In genomic region chr15:18820226-18820625, GRCm38 (mm10) we compare ENCODE assay signal across 12 mouse cellular contexts. TPM values are rescaled to one million over a fixed set of nuclear protein-coding genes. Genes with fewer than 3 reads are reported as not detected.
DNase-seq lines count a peak whose midpoint lies in the region; ATAC-seq and TF ChIP-seq lines count a peak whose summit lies in the region.
"Had no signal": no experiment of that assay in that cellular context is flagged by ENCODE, and none has a peak within 500 bp of the region (broad histone marks: within the 10 kb centered on the region; RNA-seq: fewer than 3 reads in every experiment).

No protein-coding gene starts in this region.

- no peaks in the 10 kb centered on the region for H3K36me3 ChIP-seq in forebrain, postnatal 0 days (ENCODE audit: insufficient read depth)
- no peaks in the 10 kb centered on the region for H3K36me3 ChIP-seq in midbrain, embryonic 15.5 days (replicated peaks)
- no peaks in the 10 kb centered on the region for H3K36me3 ChIP-seq in thymus, adult 2 months (ENCODE audit: control insufficient read depth, insufficient read depth, low read length)
- H3K36me3 ChIP-seq in liver, postnatal 0 days (replicated peaks; ENCODE audit: insufficient read depth, low read length): no peaks in the 10 kb centered on the region
- H3K36me3 ChIP-seq: heart, embryonic 12.5 days had no signal

- WGBS in forebrain, postnatal 0 days: 5% methylated on average over 3 of the region's 3 CpGs
- WGBS in midbrain, embryonic 15.5 days: 6% methylated on average over 3 of the region's 3 CpGs
- 20% methylated on average over 3 of the region's 3 CpGs for WGBS in thymus, adult 2 months
- 19% methylated on average over 3 of the region's 3 CpGs for WGBS in liver, postnatal 0 days (ENCODE audit: insufficient replicate concordance)

- H3K9me3 ChIP-seq in forebrain, postnatal 0 days (ENCODE audit: low read length): no peaks in the 10 kb centered on the region
- H3K9me3 ChIP-seq in midbrain, embryonic 15.5 days: no peaks in the 10 kb centered on the region
- no peaks in the 10 kb centered on the region for H3K9me3 ChIP-seq in liver, postnatal 0 days (ENCODE audit: low read length)
- H3K9me3 ChIP-seq: heart, embryonic 12.5 days had no signal

- no peaks in the 10 kb centered on the region for H3K27me3 ChIP-seq in forebrain, postnatal 0 days (ENCODE audit: insufficient read depth, low read length)
- no peaks in the 10 kb centered on the region for H3K27me3 ChIP-seq in midbrain, embryonic 15.5 days (replicated peaks)
- no peaks in the 10 kb centered on the region for H3K27me3 ChIP-seq in thymus, adult 2 months (ENCODE audit: control insufficient read depth, insufficient read depth, low read length)
- no peaks in the 10 kb centered on the region for H3K27me3 ChIP-seq in liver, postnatal 0 days (ENCODE audit: insufficient read depth, low read length)
- H3K27me3 ChIP-seq: heart, embryonic 12.5 days had no signal

- ATAC-seq in forebrain, postnatal 0 days: peak; percentile 71
- 0 out of 2 replicates have a peak, but pooled peaks have one; percentile 12 for ATAC-seq in midbrain, embryonic 15.5 days (replicated peaks)
- no peak for ATAC-seq in liver, postnatal 0 days
- ATAC-seq: lung, postnatal 0 days had no signal

- peak; percentile 39 for DNase-seq in layer of hippocampus, adult 11-12 months (ENCODE audit: low spot score)
- no peak for DNase-seq in layer of hippocampus, adult 9-10 months (ENCODE audit: low spot score)
- DNase-seq in brain, embryonic 18.5 days (ENCODE audit: low read depth, low spot score): peak; percentile 62
- DNase-seq in forebrain, postnatal 0 days: peak; percentile 70
- no peak for DNase-seq in thymus, adult 2 months
- no peak for DNase-seq in liver, postnatal 0 days
- no peak for DNase-seq in liver
- DNase-seq: cerebellum, adult 11 months; kidney, adult 18-20 months had no signal

- no peak for TF ChIP-seq POLR2A in thymus, adult 2 months (IDR thresholded peaks at IDR 0.05; ENCODE audit: control insufficient read depth, extremely low read depth, insufficient read depth, low read length, poor library complexity)

- no peaks in the 10 kb centered on the region for H3K4me1 ChIP-seq in forebrain, postnatal 0 days (ENCODE audit: insufficient read depth)
- no peaks in the 10 kb centered on the region for H3K4me1 ChIP-seq in midbrain, embryonic 15.5 days
- no peaks in the 10 kb centered on the region for H3K4me1 ChIP-seq in thymus, adult 2 months (replicated peaks; ENCODE audit: control insufficient read depth, insufficient read depth, low read length)
- H3K4me1 ChIP-seq in liver, postnatal 0 days (ENCODE audit: insufficient read depth): no peaks in the 10 kb centered on the region
- H3K4me1 ChIP-seq: heart, embryonic 12.5 days had no signal

- H3K4me2 ChIP-seq in forebrain, postnatal 0 days (ENCODE audit: low read depth): peak overlapping the region; percentile 54
- H3K4me2 ChIP-seq in midbrain, embryonic 15.5 days: peak overlapping the region; percentile 58
- H3K4me2 ChIP-seq in liver, postnatal 0 days (ENCODE audit: low read depth, low read length): no peak overlapping the region
- H3K4me2 ChIP-seq: heart, embryonic 12.5 days had no signal

- H3K27ac ChIP-seq in forebrain, postnatal 0 days (ENCODE audit: low read depth, low read length): peak overlapping the region; percentile 74
- H3K27ac ChIP-seq in midbrain, embryonic 15.5 days: peak overlapping the region; percentile 79
- H3K27ac ChIP-seq in thymus, adult 2 months (ENCODE audit: control insufficient read depth, insufficient read depth, low read length): no peak overlapping the region
- no peak overlapping the region for H3K27ac ChIP-seq in liver, postnatal 0 days (ENCODE audit: low read depth)

- peak overlapping the region; percentile 55 for H3K4me3 ChIP-seq in forebrain, postnatal 0 days (ENCODE audit: low read depth, low read length)
- peak overlapping the region; percentile 50 for H3K4me3 ChIP-seq in midbrain, embryonic 15.5 days
- no peak overlapping the region for H3K4me3 ChIP-seq in thymus, adult 2 months (ENCODE audit: control insufficient read depth, insufficient read depth, low read length)
- no peak overlapping the region for H3K4me3 ChIP-seq in liver, postnatal 0 days (ENCODE audit: low read depth, low read length)
- H3K4me3 ChIP-seq: heart, embryonic 12.5 days had no signal

- H3K9ac ChIP-seq in forebrain, postnatal 0 days: peak overlapping the region; percentile 60
- peak overlapping the region; percentile 51; the same call in 1 of the 2 replicates for H3K9ac ChIP-seq in midbrain, embryonic 15.5 days
- no peak overlapping the region for H3K9ac ChIP-seq in liver, postnatal 0 days (replicated peaks)
- H3K9ac ChIP-seq: heart, embryonic 12.5 days had no signal

- no peak for TF ChIP-seq EP300 in liver, postnatal 0 days (IDR thresholded peaks at IDR 0.05; ENCODE audit: low read depth)

- TF ChIP-seq CTCF in forebrain, postnatal 0 days (IDR thresholded peaks at IDR 0.05; ENCODE audit: low read depth): no peak
- no peak for TF ChIP-seq CTCF in thymus, adult 2 months (IDR thresholded peaks at IDR 0.05; ENCODE audit: borderline replicate concordance, control insufficient read depth, extremely low read depth, insufficient read depth, low read length, poor library complexity)
- TF ChIP-seq CTCF in liver, postnatal 0 days (IDR thresholded peaks at IDR 0.05; ENCODE audit: low read depth): no peak

RNA-seq across cellular contexts. Expression of gene Cdh10, which starts 1.5 kb away (rescaled TPM):
- 40.2 and 42.7 TPM in 2 replicates for total RNA-seq in forebrain, postnatal 0 days (2014; rRNA removed)
- 20.6 and 24.3 TPM in 2 replicates for polyA plus RNA-seq in forebrain, postnatal 0 days (2015; fragmentation: Nextera tagmentation; extraction: Ambion mirVana)
- polyA plus RNA-seq in midbrain, embryonic 15.5 days (2015; fragmentation: Nextera tagmentation; extraction: Ambion mirVana): 21.5 and 23.8 TPM in 2 replicates
- polyA plus RNA-seq in thymus, adult 2 months (2012; rRNA removed): 0.06 TPM in 1 of 2 replicates, not detected in the other
- polyA plus RNA-seq in liver, postnatal 0 days (2015; fragmentation: Nextera tagmentation; extraction: Ambion mirVana): not detected in 2 replicates

Comparison
In these comparisons a context has a peak if more than half of its experiments do, and no peak if none do; other contexts are left out.
1. DNase-seq: peak in layer of hippocampus, adult 11-12 months (single experiment), brain, embryonic 18.5 days (single experiment) and forebrain, postnatal 0 days (single experiment); none in layer of hippocampus, adult 9-10 months (single experiment), thymus, adult 2 months (single experiment), liver, postnatal 0 days (single experiment) and liver (single experiment).
2. H3K27ac ChIP-seq: peak in forebrain, postnatal 0 days (single experiment) and midbrain, embryonic 15.5 days (single experiment); none in thymus, adult 2 months (single experiment) and liver, postnatal 0 days (single experiment).
3. H3K4me3 ChIP-seq: peak in forebrain, postnatal 0 days (single experiment) and midbrain, embryonic 15.5 days (single experiment); none in thymus, adult 2 months (single experiment) and liver, postnatal 0 days (single experiment).
4. RNA of gene Cdh10, which starts 1.5 kb away (polyA plus RNA-seq): 20.6 to 24.3 TPM in forebrain, postnatal 0 days and 21.5 to 23.8 TPM in midbrain, embryonic 15.5 days; 0.06 TPM in thymus, adult 2 months and not detected in liver, postnatal 0 days; every median in the first group is over 10 times any median in the second.